ENCODE assay signal across 25 mouse cellular contexts in genomic region chr19:38413861-38414260, GRCm38 (mm10).
"Had no signal": no experiment of that assay in that cellular context is flagged by ENCODE, and none has a peak within 500 bp of the region (broad histone marks: within the 10 kb centered on the region; RNA-seq: fewer than 3 reads in every experiment).

No protein-coding gene starts in this region.

- H3K9me3 ChIP-seq: hindbrain, embryonic 13.5 days; hindbrain, embryonic 15.5 days; kidney, embryonic 15.5 days; limb, embryonic 13.5 days; limb, embryonic 15.5 days; liver, embryonic 12.5 days had no signal

- H3K27ac ChIP-seq: heart, adult 2 months; hindbrain, embryonic 13.5 days; hindbrain, embryonic 15.5 days; hindbrain, postnatal 0 days; kidney, embryonic 15.5 days; kidney, postnatal 0 days; limb, embryonic 13.5 days; limb, embryonic 15.5 days; liver, embryonic 12.5 days; liver, embryonic 14.5 days had no signal

- DNase-seq: gastrocnemius, postnatal 14 days; gastrocnemius, postnatal 36 days; heart, adult 11 months; heart, adult 2 months; heart, postnatal 10 days; heart, postnatal 36 days; kidney, adult 11 months; kidney, adult 2 months; kidney, adult 9 months; kidney, postnatal 14 days; kidney, postnatal 36 days; layer of hippocampus, adult 9-11 months; layer of hippocampus, postnatal 36 days; left cerebral cortex, postnatal 4 days had no signal

- H3K9ac ChIP-seq: hindbrain, embryonic 13.5 days; hindbrain, embryonic 15.5 days; kidney, embryonic 15.5 days; limb, embryonic 13.5 days; limb, embryonic 15.5 days; liver, embryonic 12.5 days; liver, embryonic 14.5 days had no signal

- ATAC-seq: hindbrain, postnatal 0 days; intestine, embryonic 16.5 days; liver, embryonic 12.5 days had no signal

- H3K36me3 ChIP-seq: hindbrain, embryonic 13.5 days; hindbrain, embryonic 15.5 days; kidney, embryonic 15.5 days; limb, embryonic 13.5 days; limb, embryonic 15.5 days had no signal

- H3K4me3 ChIP-seq: heart, adult 2 months; hindbrain, embryonic 13.5 days; hindbrain, embryonic 15.5 days; kidney, embryonic 15.5 days; limb, embryonic 13.5 days; limb, embryonic 15.5 days; liver, embryonic 12.5 days had no signal

- H3K4me2 ChIP-seq: heart, embryonic 11.5 days; hindbrain, embryonic 13.5 days; hindbrain, embryonic 15.5 days; kidney, embryonic 15.5 days; limb, embryonic 13.5 days; limb, embryonic 15.5 days; liver, embryonic 12.5 days had no signal

- H3K4me1 ChIP-seq: hindbrain, embryonic 13.5 days; hindbrain, embryonic 15.5 days; kidney, embryonic 15.5 days had no signal

- H3K27me3 ChIP-seq: hindbrain, embryonic 13.5 days; hindbrain, embryonic 15.5 days; kidney, embryonic 15.5 days; limb, embryonic 13.5 days; limb, embryonic 15.5 days; liver, embryonic 12.5 days had no signal
